Mouse (Mus musculus) myocyte (in vitro differentiated cells): ENCODE results near the gene Tnnt3.

ENCODE experiments used
- CEBPB ChIP-seq: IDR thresholded peaks from 2 replicates; pipeline ENCODE4 v1.6.1; 2011; ENCODE audit warnings: mild to moderate bottlenecking, moderate library complexity; ENCODE audit not compliant: poor library complexity, insufficient read depth, severe bottlenecking
- E2F4 ChIP-seq: IDR thresholded peaks from one replicate; pipeline ENCODE4 v1.6.1; 2011; ENCODE audit warnings: mild to moderate bottlenecking, control low read depth, moderate library complexity; ENCODE audit not compliant: insufficient read depth
- MAX ChIP-seq: IDR thresholded peaks from one replicate; pipeline ENCODE4 v1.6.1; 2011; ENCODE audit warnings: low read depth, mild to moderate bottlenecking, control low read depth
- MYOD1 ChIP-seq, 3 experiments: IDR thresholded peaks; one replicate each; pipeline ENCODE4 v1.6.1; 2011; ENCODE audit warnings: control low read depth in 2 of 3, low read depth in 2 of 3, mild to moderate bottlenecking in 2 of 3, moderate library complexity in 1 of 3; ENCODE audit not compliant: insufficient read length in 2 of 3, control insufficient read depth in 1 of 3
- MYOG ChIP-seq, 3 experiments: IDR thresholded peaks; one replicate each; pipeline ENCODE4 v1.6.1; 2011; ENCODE audit warnings: control low read depth in 2 of 3, low read depth in 2 of 3, mild to moderate bottlenecking in 2 of 3; ENCODE audit not compliant: insufficient read length in 2 of 3, control insufficient read depth in 1 of 3, insufficient read depth in 1 of 3
- POLR2A ChIP-seq: IDR thresholded peaks from one replicate; pipeline ENCODE4 v1.6.1; 2011; ENCODE audit warnings: low read depth, mild to moderate bottlenecking, control low read depth, moderate library complexity; ENCODE audit not compliant: insufficient read length
- POLR2AphosphoS2 ChIP-seq: IDR thresholded peaks from one replicate; pipeline ENCODE4 v1.6.1; 2011; ENCODE audit warnings: low read depth, control low read depth; ENCODE audit not compliant: insufficient read length
- REST ChIP-seq: IDR thresholded peaks from one replicate; pipeline ENCODE4 v1.6.1; 2011; ENCODE audit warnings: mild to moderate bottlenecking, control low read depth, moderate library complexity; ENCODE audit not compliant: insufficient read depth, insufficient read length
- TCF12 ChIP-seq: IDR thresholded peaks from one replicate; pipeline ENCODE4 v1.6.1; 2011; ENCODE audit warnings: mild to moderate bottlenecking, control low read depth; ENCODE audit not compliant: poor library complexity, insufficient read depth, severe bottlenecking
- USF1 ChIP-seq: IDR thresholded peaks from one replicate; pipeline ENCODE4 v1.6.1; 2011; ENCODE audit warnings: low read depth, mild to moderate bottlenecking, control low read depth, moderate library complexity

DNA sequence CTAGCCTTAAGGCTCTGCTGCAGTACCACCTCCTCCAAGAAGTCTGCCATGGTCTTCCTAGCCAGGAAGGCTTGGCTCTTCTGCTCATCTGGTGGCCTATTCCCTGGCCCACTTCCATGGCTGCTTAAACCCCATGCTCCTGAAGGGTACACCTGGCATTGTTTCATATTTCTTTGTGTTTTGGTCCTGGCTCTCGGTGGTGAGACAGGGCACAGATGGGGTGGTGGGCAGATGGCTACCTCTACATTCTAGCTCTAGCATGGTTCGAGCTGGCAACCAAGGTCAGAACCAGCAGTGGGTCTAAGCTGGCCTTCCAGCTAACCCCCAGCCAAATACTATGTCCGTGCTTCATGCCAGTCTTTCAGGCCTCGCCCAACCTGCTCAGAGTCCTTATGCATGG lies 25.7 kb upstream of the Tnnt3 start:
- no peak for TF ChIP-seq MYOD1 (IDR thresholded peaks at IDR 0.05; ENCODE audit: control insufficient read depth in 1 of 3, insufficient read length in 2 of 3, low read depth in 2 of 3)
- no peak for TF ChIP-seq POLR2A
- no peak for TF ChIP-seq E2F4
- no peak for TF ChIP-seq MYOG (IDR thresholded peaks at IDR 0.05; ENCODE audit: control insufficient read depth in 1 of 3, insufficient read depth in 1 of 3, insufficient read length in 2 of 3, low read depth in 2 of 3)
- no peak for TF ChIP-seq USF1
- TF ChIP-seq MAX, result no peak
- peak; percentile 16 for TF ChIP-seq POLR2AphosphoS2
- no peak for TF ChIP-seq TCF12
- no peak for TF ChIP-seq CEBPB
- no peak for TF ChIP-seq REST
